Mouse (Mus musculus) neural tube, postnatal 0 days (tissue): ENCODE measurements around the gene Chd1. TPM values are rescaled to one million over a fixed set of nuclear protein-coding genes. Genes with fewer than 3 reads are reported as not detected.

Experiments used
- polyA plus RNA-seq: library from polyadenylated mRNA; unstranded; fragments of >200 nt; fragmentation: Nextera tagmentation; extraction: Ambion mirVana; gene quantifications from 2 replicates; pipeline ENCODE4 v1.2.1, GENCODE M21; 2015

Chd1 gene
- polyA plus RNA-seq: 14.0 and 18.7 TPM in 2 replicates

DNA sequence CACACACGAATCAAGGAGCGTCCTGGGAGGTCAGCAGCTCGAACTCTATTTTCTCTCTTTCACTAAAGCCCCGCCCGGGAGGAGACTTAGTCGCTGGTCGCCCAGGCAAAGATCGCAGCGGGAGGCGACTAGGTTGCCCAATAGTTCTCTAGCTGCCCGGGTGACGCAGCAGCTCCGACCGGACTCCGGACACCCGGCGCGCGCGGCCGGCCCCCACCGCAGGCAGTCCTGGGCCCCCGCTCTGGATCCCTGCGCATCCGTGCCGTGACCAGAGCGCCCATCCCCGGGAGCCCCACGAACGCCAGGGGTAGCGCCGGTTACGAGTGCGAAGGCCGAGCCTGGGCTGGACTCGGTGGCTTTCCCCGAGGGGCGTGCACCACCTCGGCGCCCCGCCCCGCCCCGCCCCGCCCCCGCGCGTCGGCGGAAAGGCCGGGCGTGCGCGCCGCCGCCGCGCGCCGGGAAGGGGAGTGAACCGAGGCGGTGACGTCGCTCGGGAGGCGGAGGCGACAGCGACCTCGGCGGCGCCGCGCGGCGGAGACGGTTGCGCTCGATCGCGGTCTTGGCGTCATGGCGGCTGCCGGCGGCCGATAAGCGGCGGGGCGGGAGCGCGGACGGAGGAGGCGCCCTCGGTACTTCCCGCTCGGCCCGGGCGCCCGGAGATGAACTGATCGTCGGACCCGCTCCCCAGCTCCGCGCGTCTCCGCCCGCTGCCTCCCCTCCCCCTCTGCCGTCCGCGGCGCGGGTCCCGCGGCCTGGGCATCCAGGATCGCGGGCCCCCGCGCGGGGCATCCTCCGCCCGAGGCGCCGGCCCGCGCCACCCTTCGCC is at the start of gene Chd1:
Chd1 (plus strand) TSS at position 493 of the 826 bp plus-strand sequence.

Other genes starting within 250 kb of the Chd1 start
- gene Psmb1, start 205.2 kb upstream of the Chd1 start, polyA plus RNA-seq: 273 and 290 TPM in 2 replicates
- 40.4 and 46.1 TPM in 2 replicates for gene Tbp, start 205.1 kb upstream of the Chd1 start, polyA plus RNA-seq
- gene Pdcd2, start 177.7 kb upstream of the Chd1 start, polyA plus RNA-seq: 55.9 and 61.4 TPM in 2 replicates
- gene Prdm9, start 140.6 kb upstream of the Chd1 start, polyA plus RNA-seq: 1.3 TPM in 2 replicates
- gene Rgmb, start 126.1 kb downstream of the Chd1 start, polyA plus RNA-seq: 50.9 and 51.6 TPM in 2 replicates